Mouse (Mus musculus) Patski (cell line): ENCODE results near the gene Abca7. TPM values are rescaled to one million over a fixed set of nuclear protein-coding genes. Genes with fewer than 3 reads are reported as not detected.

Experiments
- ATAC-seq: fragments of 100-300 bp; one replicate; pipeline ENCODE4 v1.8.0; 2021
- CTCF ChIA-PET: fragments of 350-600 bp; sonication (Branson Sonifier 250); formaldehyde crosslinking; loops from one replicate; lab custom pipeline; 2022; ENCODE audit warnings: inconsistent platforms; lab: Charles Lee
- POLR2A ChIA-PET: fragments of 350-600 bp; sonication (Branson Sonifier 250); formaldehyde crosslinking; loops from one replicate; lab custom pipeline; 2022; ENCODE audit warnings: antibody characterized with exemption, inconsistent platforms; lab: Charles Lee
- DNase-seq: peaks from one replicate; pipeline ENCODE4 v3.0.0-alpha.2; 2011; ENCODE audit warnings: low read depth, low spot score
- H3K27me3 ChIP-seq: fragments of 371-371 bp; one replicate; pipeline ENCODE4 v1.5.1; 2021
- CTCF ChIP-seq: fragments of 100-300 bp; IDR thresholded peaks from one replicate; pipeline ENCODE4 v1.5.1; 2021
- in situ Hi-C: fragments of 300-500 bp; cut with MboI; formaldehyde crosslinking; loops from 3 replicates; pipeline ENCODE4 v1.11.1; 2018; ENCODE audit warnings: low pct_unique_long_range_greater_than_20kb, mixed read lengths
- polyA plus RNA-seq: library from polyadenylated mRNA; unstranded; gene quantifications from one replicate; pipeline ENCODE4 v1.2.3, GENCODE M21; 2021

Gene Abca7
- polyA plus RNA-seq, 1 experiment from 2014 or later: 19.9 TPM

DNA sequence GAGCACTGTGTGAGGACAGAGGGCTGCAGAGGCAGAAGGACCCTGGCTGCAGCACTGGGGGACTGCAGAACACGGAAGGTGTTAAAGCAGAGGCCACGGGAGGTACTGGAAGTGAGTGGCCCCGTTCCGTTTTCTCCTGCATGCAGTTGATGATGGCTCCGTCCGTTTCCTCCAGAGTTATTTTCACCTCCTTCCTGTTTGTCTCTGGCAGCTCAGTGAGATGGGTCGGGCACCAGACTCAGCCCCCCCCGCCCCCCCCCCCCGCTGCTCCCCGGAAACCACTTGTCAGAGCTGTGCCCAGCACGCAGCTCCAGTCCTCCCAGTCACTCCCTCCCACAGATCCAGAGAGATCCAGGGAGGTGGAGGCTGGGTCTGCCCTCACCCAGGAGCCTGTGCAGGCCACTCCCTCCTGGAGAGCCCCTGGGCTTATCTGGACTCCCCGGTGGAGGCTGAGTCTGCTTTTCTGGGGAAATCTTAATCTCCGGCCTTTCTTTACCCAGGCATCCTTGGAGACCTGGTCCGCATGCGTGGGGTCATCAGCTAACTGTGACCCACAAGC lies 22.5 kb downstream of the Abca7 start:
- CTCF ChIA-PET: no interaction called here
- DNase-seq (no peak), ATAC-seq (no peak)
- H3K27me3 ChIP-seq: no peaks in the 10 kb centered on the region
- TF ChIP-seq CTCF: no peak
- in situ Hi-C loops: no loop called here
- POLR2A ChIA-PET: no interaction called here

DNA sequence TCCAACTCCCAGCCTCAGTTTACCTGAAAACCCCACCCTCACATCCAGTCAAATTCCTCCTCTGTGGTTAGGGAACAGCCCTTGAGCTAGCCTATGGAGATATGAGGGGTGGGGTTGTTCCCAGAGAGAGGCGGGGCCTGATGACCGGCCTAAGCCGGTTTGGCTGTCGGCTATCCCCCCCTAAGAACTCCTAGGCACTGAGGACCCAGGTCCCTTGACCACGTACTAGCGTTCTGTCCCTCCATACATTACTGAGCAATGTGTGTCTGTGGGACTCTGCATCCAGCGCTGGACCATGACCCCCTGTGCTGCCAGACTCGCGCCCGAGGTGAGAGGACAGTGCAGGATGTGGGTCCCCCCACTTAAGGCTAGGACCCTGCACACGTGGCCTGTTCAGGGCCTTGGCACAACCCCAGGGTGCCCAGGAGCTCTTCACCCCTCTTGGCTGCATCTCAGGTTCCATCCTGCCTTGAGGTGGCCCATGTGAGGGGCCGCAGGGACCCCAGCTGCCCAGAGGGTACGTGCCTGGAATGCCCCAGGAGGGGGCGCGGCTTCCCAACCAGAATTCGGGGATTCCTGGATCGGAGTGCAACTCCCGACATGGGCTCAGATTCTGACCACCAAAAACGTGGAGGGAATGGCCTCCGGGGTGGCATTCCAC lies 23.3 kb downstream of the Abca7 start:
- TF ChIP-seq CTCF: no peak
- H3K27me3 ChIP-seq: no peaks in the 10 kb centered on the region

DNA sequence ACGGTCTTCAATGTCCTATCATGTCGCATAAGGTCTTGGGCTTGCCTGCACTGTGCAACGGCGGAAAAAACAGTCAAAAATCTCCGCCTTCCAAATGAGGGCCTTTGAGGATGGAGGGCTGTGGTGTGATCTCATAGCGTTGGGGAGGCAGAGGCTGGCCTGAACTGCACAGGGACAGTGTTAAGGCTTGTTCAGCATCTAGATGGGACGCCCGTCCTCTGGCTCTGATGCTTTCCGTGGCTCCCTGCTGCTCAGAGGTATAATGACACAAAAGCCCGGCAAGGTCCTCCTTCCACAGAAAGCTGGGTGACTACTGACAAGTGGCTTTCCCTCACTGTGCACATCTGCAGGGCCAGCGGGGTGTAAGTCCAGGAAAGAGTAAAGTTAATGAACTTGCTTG lies 23.9 kb downstream of the Abca7 start:
- ChIA-PET POLR2A (no interaction called here), CTCF (no interaction called here)
- no peak for ATAC-seq
- in situ Hi-C loops: no loop called here
- no peak for TF ChIP-seq CTCF
- H3K27me3 ChIP-seq: no peaks in the 10 kb centered on the region
- no peak for DNase-seq

More for the DNA sequence above, 23.3 kb downstream of the Abca7 start:
- DNase-seq (no peak), ATAC-seq (no peak)
- CTCF ChIA-PET: no interaction called here
- POLR2A ChIA-PET: no interaction called here
- in situ Hi-C loops: no loop called here

DNA sequence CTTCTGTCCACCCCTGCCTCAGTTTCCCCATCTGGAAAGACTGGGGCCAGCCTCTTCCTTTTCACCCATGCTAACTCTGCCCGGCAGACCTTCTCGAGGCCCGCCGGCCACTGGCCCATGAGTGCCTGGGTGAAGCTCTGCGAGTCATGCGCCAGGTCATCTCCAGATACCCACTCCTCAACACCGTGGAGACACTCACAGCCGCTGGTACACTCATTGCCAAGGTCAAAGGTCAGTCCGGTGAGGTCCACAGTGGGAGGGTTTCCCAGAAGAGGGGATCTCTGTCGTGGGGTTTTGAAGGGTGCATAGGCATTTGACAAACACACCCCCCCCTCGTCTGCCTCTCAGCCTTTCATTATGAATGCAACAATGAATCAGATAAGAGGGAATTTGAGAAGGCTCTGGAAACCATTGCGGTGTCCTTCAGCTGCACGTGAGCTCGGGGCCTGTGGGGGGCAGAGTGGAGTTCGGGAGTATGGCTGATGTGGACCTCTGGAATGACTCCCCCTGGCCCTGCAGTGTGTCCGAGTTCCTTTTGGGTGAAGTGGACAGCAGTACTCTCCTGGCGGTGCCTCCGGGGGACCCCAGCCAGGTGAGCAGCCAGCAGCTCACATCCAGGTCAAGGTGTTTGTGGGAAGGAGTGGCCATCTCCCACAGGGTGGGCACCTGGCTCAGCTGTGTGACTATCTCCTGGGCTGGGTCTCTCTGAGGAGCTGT lies 24.5 kb downstream of the Abca7 start:
- in situ Hi-C loops: no loop called here

DNA sequence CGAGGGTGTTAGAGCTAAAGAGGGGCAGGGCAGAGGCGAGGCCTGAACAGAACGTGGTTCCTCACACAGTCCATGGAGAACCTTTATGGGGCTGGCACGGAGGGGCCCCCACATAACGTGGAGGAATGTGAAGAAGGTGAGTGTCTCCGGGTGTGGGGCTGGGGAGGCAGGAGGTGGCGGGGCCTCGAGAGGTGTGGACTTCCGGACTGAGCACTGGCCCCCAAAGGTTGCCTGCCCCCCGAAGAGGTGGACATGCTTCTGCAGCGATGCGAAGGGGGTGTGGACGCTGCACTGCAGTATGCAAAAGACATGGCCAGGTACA lies 25.0 kb downstream of the Abca7 start:
- ChIA-PET POLR2A (no interaction called here), CTCF (no interaction called here)
- no peaks in the 10 kb centered on the region for H3K27me3 ChIP-seq
- no peak for DNase-seq
- in situ Hi-C loops: no loop called here
- no peak for ATAC-seq
- TF ChIP-seq CTCF: no peak

More for the DNA sequence above, 24.5 kb downstream of the Abca7 start:
- DNase-seq: no peak
- ChIA-PET POLR2A (no interaction called here), CTCF (no interaction called here)
- ATAC-seq: no peak
- no peaks in the 10 kb centered on the region for H3K27me3 ChIP-seq
- no peak for TF ChIP-seq CTCF

DNA sequence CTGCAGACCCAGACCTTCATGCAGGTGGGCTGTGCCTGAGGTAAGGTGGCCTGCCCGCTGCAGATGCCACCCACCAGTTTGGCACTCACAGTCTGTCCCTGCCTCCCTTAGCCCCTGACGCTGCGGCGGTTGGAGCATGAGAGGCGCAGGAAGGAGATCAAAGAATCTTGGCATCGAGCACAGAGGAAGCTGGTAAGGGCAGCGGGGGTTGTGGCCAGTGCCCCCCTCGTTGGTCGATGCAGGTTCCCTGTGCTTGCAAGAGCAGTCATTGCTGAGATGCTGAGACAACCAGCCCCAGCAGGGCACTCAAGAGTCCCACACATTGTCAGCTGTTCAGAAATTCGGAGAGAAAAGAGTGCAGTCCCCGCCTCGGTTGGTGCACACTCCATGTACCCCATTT lies 25.9 kb downstream of the Abca7 start:
- DNase-seq (no peak), ATAC-seq (no peak)
- POLR2A ChIA-PET: no interaction called here
- in situ Hi-C loops: no loop called here
- no peak for TF ChIP-seq CTCF
- CTCF ChIA-PET: interaction anchor here (1.4 kb wide), 1 partner anchor 21 kb away, joined by 3 read pairs; no protein-coding TSS in a partner anchor
- no peaks in the 10 kb centered on the region for H3K27me3 ChIP-seq

DNA sequence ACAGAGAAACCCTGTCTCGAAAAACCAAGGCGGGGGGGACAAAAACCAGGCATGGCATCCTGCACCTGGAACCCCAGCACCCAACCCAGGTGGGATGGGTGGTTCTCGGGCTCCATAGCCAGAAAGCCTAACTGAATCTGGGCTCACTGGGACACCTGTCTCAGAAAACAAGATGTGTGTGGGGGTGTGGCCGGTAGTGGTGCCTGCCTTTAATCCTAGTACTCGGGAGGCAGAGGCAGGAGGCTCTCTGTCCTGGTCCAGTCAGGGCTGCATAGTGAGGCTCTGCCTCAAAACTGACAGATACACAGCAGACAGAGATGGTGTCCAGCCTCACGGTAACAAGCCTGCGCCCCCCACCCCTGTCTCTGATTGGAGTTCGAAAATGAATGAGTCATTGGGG lies 26.5 kb downstream of the Abca7 start:
- ATAC-seq (no peak), DNase-seq (no peak)
- no peak for TF ChIP-seq CTCF
- no peaks in the 10 kb centered on the region for H3K27me3 ChIP-seq
- ChIA-PET POLR2A (no interaction called here), CTCF (interaction anchor here (1.4 to 2.0 kb wide), 2 partner anchors 13 to 22 kb away, joined by 3 to 6 read pairs; no protein-coding TSS in a partner anchor)
- in situ Hi-C loops: no loop called here

DNA sequence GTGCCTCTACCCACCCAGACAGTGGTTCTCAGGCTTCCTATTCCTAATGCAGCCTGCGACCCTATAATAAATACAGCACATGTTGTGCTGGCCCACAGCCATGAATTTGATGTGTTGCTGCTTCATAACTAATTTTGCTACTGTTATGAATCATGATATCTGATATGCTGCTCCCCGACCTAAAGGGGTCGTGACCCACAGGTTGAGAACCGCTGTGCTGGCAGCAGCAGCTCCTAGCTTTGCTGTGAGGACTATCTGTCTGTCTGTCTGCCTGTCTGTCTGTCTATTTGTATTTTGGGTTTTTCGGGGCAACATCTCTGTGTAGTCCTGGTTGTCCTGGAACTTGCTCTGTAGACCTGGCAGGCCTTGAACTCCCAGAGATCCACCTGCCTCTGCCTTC lies 27.5 kb downstream of the Abca7 start:
- no peak for TF ChIP-seq CTCF
- POLR2A ChIA-PET: interaction anchor here (0.7 kb wide), 1 partner anchor 9 kb away, joined by 4 read pairs; no protein-coding TSS in a partner anchor
- in situ Hi-C loops: no loop called here
- DNase-seq: no peak
- no peaks in the 10 kb centered on the region for H3K27me3 ChIP-seq
- ATAC-seq: no peak
- CTCF ChIA-PET: interaction anchor here (2.0 kb wide), 1 partner anchor 14 kb away, joined by 6 read pairs; no protein-coding TSS in a partner anchor

DNA sequence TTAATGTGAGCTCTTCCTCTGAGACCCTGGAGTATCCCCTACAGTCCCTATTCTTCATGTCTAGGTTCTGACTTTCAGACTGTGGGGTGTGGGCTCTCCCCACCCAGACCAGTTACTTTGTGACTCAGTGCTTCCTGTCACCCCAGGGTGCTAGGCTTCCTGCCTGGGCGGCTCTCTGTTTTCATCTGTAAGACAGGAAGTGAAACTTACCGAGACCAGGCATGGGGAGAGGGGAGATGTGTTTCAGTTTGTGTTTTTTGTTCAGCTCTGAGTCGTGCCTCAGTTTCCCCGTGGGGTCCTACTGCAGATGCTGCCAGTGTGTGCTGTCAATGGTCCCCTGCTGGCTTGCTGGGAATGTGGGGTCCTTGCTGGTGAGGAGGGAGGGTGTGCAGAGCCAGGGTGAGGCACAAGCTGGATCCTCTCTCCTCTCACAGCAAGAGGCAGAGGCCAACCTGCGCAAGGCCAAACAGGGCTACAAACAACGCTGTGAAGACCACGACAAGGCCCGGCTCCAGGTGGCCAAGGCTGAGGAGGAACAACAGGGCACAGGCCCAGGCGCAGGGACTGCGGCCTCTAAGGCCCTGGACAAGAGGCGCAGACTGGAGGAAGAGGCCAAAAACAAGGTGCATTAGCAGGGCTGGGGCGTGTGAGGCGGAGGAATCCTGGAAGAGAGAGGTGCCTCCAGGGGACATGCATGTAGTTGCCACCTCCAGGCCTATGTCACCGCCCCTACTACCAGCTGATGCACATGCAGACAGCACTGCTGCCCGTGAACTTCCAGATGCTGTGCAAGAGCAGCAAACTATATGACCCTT lies 28.1 kb downstream of the Abca7 start:
- no peak for DNase-seq
- TF ChIP-seq CTCF: no peak
- H3K27me3 ChIP-seq: no peaks in the 10 kb centered on the region
- ATAC-seq: no peak
- in situ Hi-C loops: no loop called here
- ChIA-PET CTCF (interaction anchor here (1.0 to 2.0 kb wide), 2 partner anchors 9 to 14 kb away, joined by 4 to 6 read pairs; no protein-coding TSS in a partner anchor), POLR2A (no interaction called here)

DNA sequence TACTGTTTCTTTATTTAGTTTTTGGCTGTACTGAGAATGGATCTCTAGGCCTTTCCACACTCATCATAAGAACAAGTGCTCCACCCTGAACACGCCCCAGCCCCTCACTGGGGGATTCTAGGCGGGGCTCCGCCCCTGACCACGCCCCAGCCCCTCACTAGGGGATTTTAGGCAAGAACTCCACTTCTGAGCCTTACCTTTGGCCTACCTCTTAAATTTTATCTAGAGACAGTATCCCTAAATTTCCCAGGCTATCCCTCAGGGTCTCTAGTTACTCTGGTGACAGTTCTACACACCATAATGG lies 28.7 kb downstream of the Abca7 start:
- ATAC-seq (no peak), DNase-seq (no peak)
- CTCF ChIA-PET: interaction anchor here (1.0 kb wide), 1 partner anchor 9 kb away, joined by 4 read pairs; no protein-coding TSS in a partner anchor
- POLR2A ChIA-PET: no interaction called here
- no peak for TF ChIP-seq CTCF
- in situ Hi-C loops: no loop called here
- H3K27me3 ChIP-seq: no peaks in the 10 kb centered on the region
